Mouse (Mus musculus): ENCODE results near the gene Jchain. TPM values are rescaled to one million over a fixed set of nuclear protein-coding genes. Genes with fewer than 3 reads are reported as not detected.

Jchain gene
- polyA plus RNA-seq, 1 experiment from 2014 or later = not detected

DNA sequence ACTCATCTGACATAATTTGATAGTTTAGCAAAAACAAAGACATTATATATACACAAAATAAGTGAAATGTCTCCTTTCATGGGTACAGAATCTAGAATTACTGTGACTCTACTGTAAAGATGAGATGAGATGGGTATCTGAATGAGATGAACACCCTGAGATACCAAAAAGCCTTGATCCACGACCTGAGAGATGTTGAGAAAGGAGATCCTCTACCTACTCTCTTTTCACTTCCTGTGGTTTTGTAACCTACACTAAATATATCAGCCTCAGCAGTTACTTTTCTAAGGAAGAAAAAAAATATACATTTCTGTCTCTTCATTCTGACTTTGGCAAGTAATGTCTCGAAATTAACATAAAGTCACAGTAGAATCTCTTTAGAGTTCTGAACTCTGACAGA lies 38.7 kb downstream of the Jchain start:
- WGBS (ENCODE audit: insufficient replicate concordance) = 61% methylated on average over 2 of the region's 2 CpGs
- H3K9me3 ChIP-seq (replicated peaks; ENCODE audit: control insufficient read depth, low read length) = no peaks in the 10 kb centered on the region

GRCm38 (mm10) chr5:88487675-88488074 lies 40.0 kb downstream of the Jchain start, which contains the start of gene Enam:
Gene Enam, plus strand, starts transcription at chr5:88487975.
- no peaks in the 10 kb centered on the region for H3K27me3 ChIP-seq (ENCODE audit: control insufficient read depth, insufficient read depth, low read length)
- no peak within 1 kb of the TSS for H3K4me2 ChIP-seq
- ATAC-seq (replicated peaks; ENCODE audit: insufficient number of reproducible peaks, low FRiP score, low TSS enrichment) = no peak
- no peak within 1 kb of the TSS for H3K9ac ChIP-seq (ENCODE audit: low read depth, low read length)
- H3K36me3 ChIP-seq (ENCODE audit: control insufficient read depth, insufficient read depth, low read length) = no peaks in the 10 kb centered on the region
- no peak within 1 kb of the TSS for H3K4me3 ChIP-seq (ENCODE audit: low read depth, low read length)
- H3K4me1 ChIP-seq (ENCODE audit: control insufficient read depth, insufficient read depth, low read length) = no peaks in the 10 kb centered on the region
- H3K27ac ChIP-seq (ENCODE audit: low read depth, low read length) = no peak within 1 kb of the TSS
- H3K9me3 ChIP-seq (replicated peaks; ENCODE audit: control insufficient read depth, low read length) = no peaks in the 10 kb centered on the region

More for the DNA sequence above, 38.7 kb downstream of the Jchain start:
- Histone ChIP-seq H3K36me3 (ENCODE audit: control insufficient read depth, insufficient read depth, low read length) (no peaks in the 10 kb centered on the region), H3K27me3 (ENCODE audit: control insufficient read depth, insufficient read depth, low read length) (no peaks in the 10 kb centered on the region), H3K4me1 (ENCODE audit: control insufficient read depth, insufficient read depth, low read length) (no peaks in the 10 kb centered on the region), H3K27ac (ENCODE audit: low read depth, low read length) (no peak overlapping the region), H3K4me3 (ENCODE audit: low read depth, low read length) (no peak overlapping the region), H3K4me2 (no peak overlapping the region), H3K9ac (ENCODE audit: low read depth, low read length) (no peak overlapping the region)
- ATAC-seq (replicated peaks; ENCODE audit: insufficient number of reproducible peaks, low FRiP score, low TSS enrichment) = no peak

Other genes starting within 250 kb of the Jchain start
- gene Prol1, start 210.6 kb downstream of the Jchain start, polyA plus RNA-seq (2014; fragmentation: Nextera tagmentation; extraction: Ambion mirVana) = not detected in 2 replicates
- gene Amtn, start 151.8 kb downstream of the Jchain start, polyA plus RNA-seq (2014; fragmentation: Nextera tagmentation; extraction: Ambion mirVana) = not detected in 2 replicates
- gene Ambn, start 71.9 kb downstream of the Jchain start, polyA plus RNA-seq (2014; fragmentation: Nextera tagmentation; extraction: Ambion mirVana) = not detected in 2 replicates
- gene Enam, start 39.9 kb downstream of the Jchain start, polyA plus RNA-seq (2014; fragmentation: Nextera tagmentation; extraction: Ambion mirVana) = not detected in 2 replicates
- gene Utp3, start 26.6 kb upstream of the Jchain start, polyA plus RNA-seq (2014; fragmentation: Nextera tagmentation; extraction: Ambion mirVana) = 52.7 and 55.6 TPM in 2 replicates
- 13.0 and 15.0 TPM in 2 replicates for gene Rufy3, start 37.1 kb upstream of the Jchain start, polyA plus RNA-seq (2014; fragmentation: Nextera tagmentation; extraction: Ambion mirVana)
- gene Grsf1, start 148.3 kb upstream of the Jchain start, polyA plus RNA-seq (2014; fragmentation: Nextera tagmentation; extraction: Ambion mirVana) = 72.7 and 77.2 TPM in 2 replicates
- gene Mob1b, start 193.0 kb upstream of the Jchain start, polyA plus RNA-seq (2014; fragmentation: Nextera tagmentation; extraction: Ambion mirVana) = 32.4 and 39.8 TPM in 2 replicates
- 54.0 and 54.7 TPM in 2 replicates for gene Dck, start 237.1 kb upstream of the Jchain start, polyA plus RNA-seq (2014; fragmentation: Nextera tagmentation; extraction: Ambion mirVana)